Mouse (Mus musculus): ENCODE measurements at regions not wholly inside any gene's neighbourhood (a gene's known extent, or its start where the extent isn't known, plus 50 kb on each side); places are given as distances from the start of the nearest gene placed in this dataset.

DNA sequence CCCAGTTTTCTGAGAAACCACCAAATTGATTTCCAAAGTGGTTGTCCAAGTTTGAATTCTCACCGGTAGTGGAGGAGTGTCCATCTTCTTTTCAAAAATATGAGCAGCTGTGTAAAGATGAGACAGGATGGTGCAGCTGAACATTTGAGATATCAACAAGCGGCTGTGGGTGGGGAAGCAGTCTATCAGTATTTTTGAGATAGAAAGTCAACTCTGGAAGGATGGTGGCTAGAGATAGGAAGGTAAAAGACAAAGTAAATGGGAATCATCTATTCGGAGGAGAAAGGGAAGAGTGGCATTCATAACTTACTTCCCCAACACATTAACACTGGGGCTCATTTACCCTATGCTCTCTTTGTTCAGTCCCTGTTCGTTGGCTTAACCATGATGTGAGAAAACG is 146.9 kb upstream of the Gmnc start:
- DNase-seq (ENCODE audit: low spot score) = no peak
- intact Hi-C loops (cut with DNase I) = no loop called here

DNA sequence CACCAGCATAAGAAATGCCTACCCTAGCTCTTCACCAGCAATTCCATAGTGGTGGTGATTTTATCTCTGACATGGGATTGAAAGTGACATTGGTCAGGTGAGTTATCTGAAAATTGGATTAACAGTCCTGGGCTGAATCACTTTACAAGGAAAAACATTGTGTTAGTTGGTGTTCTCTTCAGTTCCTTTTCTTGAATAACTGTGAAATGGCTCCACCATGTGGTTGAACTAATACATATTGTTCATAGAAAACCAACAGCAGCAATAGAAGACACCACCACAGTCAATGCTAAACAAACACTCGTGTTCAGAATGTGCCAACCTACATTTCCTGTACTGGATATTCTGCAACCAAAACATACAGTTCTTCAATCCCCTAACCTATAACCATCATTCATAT is 147.5 kb upstream of the Gmnc start:
- DNase-seq (ENCODE audit: low spot score) = no peak
- intact Hi-C loops (cut with DNase I) = no loop called here

DNA sequence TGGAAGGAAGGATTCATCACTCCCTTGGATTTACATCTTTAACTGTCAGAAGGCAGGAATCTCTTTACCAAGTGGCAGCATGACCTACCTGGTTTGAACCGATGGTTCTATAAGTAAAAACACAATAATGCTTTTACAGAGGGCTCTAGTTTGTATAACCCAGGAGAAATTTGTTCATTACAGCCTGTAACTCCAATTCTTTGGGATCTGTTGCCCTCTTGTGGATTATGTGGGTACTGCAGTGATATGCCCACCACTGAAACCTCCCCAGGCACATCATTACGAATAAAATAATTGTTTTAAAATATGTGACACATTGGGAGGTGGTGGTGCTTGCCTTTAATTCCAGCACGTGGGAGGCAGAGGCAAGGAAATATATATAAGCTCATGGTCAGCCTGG is 148.6 kb upstream of the Gmnc start:
- no peak for DNase-seq (ENCODE audit: low spot score)
- intact Hi-C loops (cut with DNase I) = loop anchor here (5.0 to 10.0 kb wide), 4 partner anchors 235 to 1175 kb away; no protein-coding TSS in a partner anchor

DNA sequence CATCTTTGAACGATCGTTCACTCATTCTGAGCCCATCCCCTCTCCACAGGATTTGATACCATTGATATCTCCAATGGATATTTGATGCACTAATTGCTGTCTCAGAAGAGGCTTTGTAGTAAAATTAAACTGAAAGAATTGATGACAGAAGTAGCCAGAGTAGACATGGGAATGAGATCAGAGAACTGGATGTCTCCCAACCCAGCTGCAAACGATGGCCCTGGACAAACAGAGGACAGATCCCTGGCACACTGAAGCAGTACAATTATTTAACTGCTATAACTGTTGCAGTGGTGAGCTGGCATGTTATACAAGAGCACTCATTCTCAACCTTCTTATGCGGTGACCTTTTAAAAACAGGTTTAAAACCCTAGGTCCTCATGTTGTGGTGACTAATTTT is 151.5 kb upstream of the Ostn start:
- no peak for DNase-seq (ENCODE audit: low spot score)
- intact Hi-C loops (cut with DNase I) = no loop called here

DNA sequence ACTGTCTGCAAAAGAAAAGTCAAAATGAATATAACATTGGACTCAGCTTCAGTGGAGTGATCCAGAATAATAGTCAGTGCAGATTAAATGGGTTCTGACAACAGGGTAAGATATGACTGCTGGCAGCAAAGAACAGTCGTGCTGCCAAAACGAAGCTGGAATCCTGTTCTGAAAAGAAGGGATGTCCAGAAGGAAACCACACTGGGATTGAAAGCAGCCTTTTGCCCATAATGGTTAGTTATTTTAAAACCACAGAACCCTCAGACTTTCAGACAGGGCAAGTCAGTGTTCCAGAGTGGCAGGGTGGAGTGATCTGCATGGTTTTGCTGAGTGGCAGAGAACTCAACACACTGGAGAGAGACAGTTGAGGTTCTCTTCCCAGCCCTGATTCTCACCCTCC is 111.6 kb upstream of the Ostn start:
- intact Hi-C loops (cut with DNase I) = no loop called here
- DNase-seq (ENCODE audit: low spot score) = no peak
